Mouse (Mus musculus) CH12.LX (cell line): ENCODE results near the gene Ggt7. TPM values are rescaled to one million over a fixed set of nuclear protein-coding genes. Genes with fewer than 3 reads are reported as not detected.

Experiments
- DNase-seq: peaks from one replicate; pipeline ENCODE4 v3.0.0-alpha.2; 2013; ENCODE audit errors: extremely low read depth
- H3K27ac ChIP-seq: 2 replicates; pipeline ENCODE4 v1.5.1; 2012; ENCODE audit warnings: low read depth, mild to moderate bottlenecking, control low read depth, moderate library complexity; ENCODE audit not compliant: insufficient read depth
- H3K27me3 ChIP-seq: replicated peaks from 2 replicates; pipeline ENCODE3; 2012; ENCODE audit warnings: inconsistent platforms
- H3K36me3 ChIP-seq, 2 experiments: replicated peaks in 1 of 2; 2 replicates each; pipeline versions ENCODE3 to v1.6.1; 2012; ENCODE audit warnings: inconsistent platforms in 1 of 2, low read length in 1 of 2, mild to moderate bottlenecking in 1 of 2, mixed read lengths in 1 of 2, moderate library complexity in 1 of 2; ENCODE audit not compliant: control insufficient read depth in 1 of 2, insufficient read depth in 1 of 2
- H3K4me1 ChIP-seq, 2 experiments: 2 replicates each; pipeline ENCODE4 v1.6.1; 2012; ENCODE audit warnings: inconsistent platforms in 1 of 2, moderate library complexity in 1 of 2; ENCODE audit not compliant: insufficient read depth in 2 of 2, control insufficient read depth in 1 of 2
- H3K4me2 ChIP-seq: 2 replicates; pipeline ENCODE4 v1.6.1; 2012; ENCODE audit warnings: low read depth, mild to moderate bottlenecking, control low read depth; ENCODE audit not compliant: poor library complexity, insufficient read depth, severe bottlenecking
- H3K4me3 ChIP-seq, 3 experiments: fragments of 150-350 bp in 1 of 3; sonication (generic) in 1 of 3; replicated peaks in 1 of 3; 2 replicates each; pipeline versions ENCODE3 to v1.5.1; 2011 to 2012; ENCODE audit warnings: low read depth in 2 of 3, low read length in 2 of 3, mild to moderate bottlenecking in 2 of 3, moderate library complexity in 2 of 3, control low read depth in 1 of 3, improper control_type of control experiment in 1 of 3, inconsistent platforms in 1 of 3, mixed read lengths in 1 of 3; ENCODE audit not compliant: poor library complexity in 1 of 3
- H3K79me2 ChIP-seq: replicated peaks from 2 replicates; pipeline ENCODE4 v1.6.1; 2012; ENCODE audit warnings: mild to moderate bottlenecking, moderate library complexity; ENCODE audit not compliant: control insufficient read depth, poor library complexity, insufficient read depth, severe bottlenecking; ENCODE audit errors: extremely low read depth
- H3K9ac ChIP-seq: 2 replicates; pipeline ENCODE4 v1.6.1; 2012; ENCODE audit warnings: low read depth, mild to moderate bottlenecking, control low read depth, moderate library complexity; ENCODE audit not compliant: insufficient read depth
- H3K9me3 ChIP-seq: replicated peaks from 2 replicates; pipeline ENCODE3; 2012; ENCODE audit warnings: low read length, inconsistent platforms, mixed read lengths
- BHLHE40 ChIP-seq: IDR thresholded peaks from 2 replicates; pipeline ENCODE4 v1.6.1; 2011; ENCODE audit warnings: mild to moderate bottlenecking, low read depth, low read length, improper control_type of control experiment
- E2F4 ChIP-seq: IDR thresholded peaks from 2 replicates; pipeline ENCODE4 v1.6.1; 2011; ENCODE audit warnings: low read depth, low read length, improper control_type of control experiment; ENCODE audit not compliant: insufficient replicate concordance
- IRF4 ChIP-seq: IDR thresholded peaks from 2 replicates; pipeline ENCODE4 v1.6.1; 2014; ENCODE audit warnings: low read depth, mild to moderate bottlenecking, inconsistent platforms, low read length, improper control_type of control experiment
- JUND ChIP-seq: conservative IDR thresholded peaks from 2 replicates; pipeline ENCODE4 v1.6.1; 2011; ENCODE audit warnings: low read depth, low read length, improper control_type of control experiment
- KAT2A ChIP-seq: IDR thresholded peaks from 2 replicates; pipeline ENCODE4 v1.6.1; 2012; ENCODE audit warnings: low read length, improper control_type of control experiment, inconsistent platforms; ENCODE audit not compliant: insufficient replicate concordance
- MAX ChIP-seq: IDR thresholded peaks from 2 replicates; pipeline ENCODE4 v1.6.1; 2011; ENCODE audit warnings: low read length, improper control_type of control experiment
- MXI1 ChIP-seq: IDR thresholded peaks from 2 replicates; pipeline ENCODE4 v1.6.1; 2011; ENCODE audit warnings: mild to moderate bottlenecking, low read depth, low read length, improper control_type of control experiment
- MYC ChIP-seq: IDR thresholded peaks from 2 replicates; pipeline ENCODE4 v1.6.1; 2011; ENCODE audit warnings: low read depth, mild to moderate bottlenecking, improper control_type of control experiment, low read length
- NELFE ChIP-seq: IDR thresholded peaks from 2 replicates; pipeline ENCODE4 v1.6.1; 2011; ENCODE audit warnings: low read depth, low read length, improper control_type of control experiment
- NRF1 ChIP-seq: IDR thresholded peaks from 2 replicates; pipeline ENCODE4 v1.6.1; 2014; ENCODE audit warnings: low read depth, mild to moderate bottlenecking, inconsistent platforms, low read length, improper control_type of control experiment, moderate library complexity
- POLR2A ChIP-seq: IDR thresholded peaks from 2 replicates; pipeline ENCODE4 v1.6.1; 2011; ENCODE audit warnings: low read depth, mild to moderate bottlenecking, improper control_type of control experiment, low read length
- TBP ChIP-seq: conservative IDR thresholded peaks from 2 replicates; pipeline ENCODE4 v1.6.1; 2011; ENCODE audit warnings: low read depth, low read length, improper control_type of control experiment
- TCF12 ChIP-seq: IDR thresholded peaks from 2 replicates; pipeline ENCODE4 v1.6.1; 2014; ENCODE audit warnings: low read depth, mild to moderate bottlenecking, inconsistent platforms, low read length, improper control_type of control experiment
- UBTF ChIP-seq: IDR thresholded peaks from 2 replicates; pipeline ENCODE4 v1.6.1; 2012; ENCODE audit warnings: low read depth, mild to moderate bottlenecking, inconsistent platforms, low read length, improper control_type of control experiment, moderate library complexity
- USF1 ChIP-seq: IDR thresholded peaks from 2 replicates; pipeline ENCODE4 v1.6.1; 2014; ENCODE audit warnings: low read depth, mild to moderate bottlenecking, inconsistent platforms, low read length, improper control_type of control experiment
- USF2 ChIP-seq: conservative IDR thresholded peaks from 2 replicates; pipeline ENCODE4 v1.6.1; 2011; ENCODE audit warnings: low read depth, low read length, improper control_type of control experiment
- dilution Hi-C: fragments of 300-500 bp; cut with MboI; formaldehyde crosslinking; loops from 2 replicates; pipeline ENCODE4 v1.14.3; 2020; ENCODE audit warnings: low sequenced_read_pairs; ENCODE audit not compliant: extremely low pct_unique_long_range_greater_than_20kb, extremely low pct_ligation_motif_present
- in situ Hi-C: fragments of 300-500 bp; cut with MboI; formaldehyde crosslinking; loops from 3 replicates; pipeline ENCODE4 v1.14.3; 2019; ENCODE audit warnings: low sequenced_read_pairs, low pct_ligation_motif_present, low pct_unique_long_range_greater_than_20kb, mixed read lengths
- polyA plus RNA-seq: library from polyadenylated mRNA; unstranded; fragments of >175 nt; gene quantifications from 2 replicates; pipeline ENCODE4 v1.2.1, GENCODE M21; 2012; ENCODE audit warnings: low read depth; ENCODE audit not compliant: insufficient read length
- total RNA-seq, 2 experiments: library from RNA; depleted of rRNA; stranded (reverse); fragments of 300-350 nt in 1 of 2; fragments of >200 nt in 1 of 2; gene quantifications; 2 replicates each; pipeline ENCODE4 v1.2.3; 2012 to 2014

Ggt7 gene
- total and polyA plus RNA-seq, 3 experiments, result 1.7 to 16.5 (median 2.9) TPM

DNA sequence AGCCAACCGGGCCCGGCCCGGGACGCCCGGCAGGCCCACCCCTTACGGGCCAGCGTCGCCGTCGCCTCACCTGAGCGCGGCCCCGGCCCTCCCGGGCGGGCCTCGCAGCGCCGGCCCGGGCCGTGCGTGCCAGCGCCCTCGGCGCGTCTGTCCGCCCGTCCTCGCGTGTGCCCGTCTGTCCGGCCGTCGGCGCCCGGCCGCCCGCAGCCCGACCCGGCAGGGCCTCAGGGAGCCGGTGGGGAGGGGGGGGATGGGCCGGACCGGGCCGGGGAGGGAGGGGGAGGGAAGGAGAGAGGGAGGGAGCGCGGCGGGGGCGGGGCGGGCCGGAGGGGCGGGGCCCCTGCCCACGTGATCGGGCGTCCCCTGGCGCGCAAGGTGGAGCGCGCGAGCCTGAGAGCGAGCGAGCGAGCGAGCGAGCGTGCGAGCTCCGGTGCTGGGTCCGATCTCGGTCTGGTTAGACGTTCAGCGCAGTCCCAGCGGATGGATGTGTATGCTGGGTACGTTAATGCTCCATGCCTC is 44.4 kb downstream of the Ggt7 start, which contains the start of gene Ncoa6:
Gene Ncoa6 (minus strand): TSS at position 325 of the 519 bp plus-strand sequence.
- Histone ChIP-seq H3K36me3 (no peaks in the 10 kb centered on the region), H3K9ac (peak within 1 kb of the TSS; percentile 87), H3K79me2 (peaks cover 30% of the 10 kb centered on the region), H3K4me1 (peaks cover 0 to 18% of the 10 kb centered on the region in 2 experiments; a peak in 2 of 4 replicates), H3K9me3 (no peaks in the 10 kb centered on the region), H3K4me2 (peak within 1 kb of the TSS; percentile 88), H3K4me3 (peak within 1 kb of the TSS; percentile 82 to 92 (median 89)), H3K27me3 (no peaks in the 10 kb centered on the region), H3K27ac (0 out of 2 replicates have a peak within 1 kb of the TSS, but pooled peaks have one; percentile 12)
- in situ Hi-C loops (no loop called here), dilution Hi-C loops (no loop called here)
- TF ChIP-seq NELFE (peak; percentile 71), IRF4 (no peak; the same call in 1 of the 2 replicates), MXI1 (peak; percentile 80; the same call in 1 of the 2 replicates), POLR2A (peak; percentile 88), JUND (no peak), NRF1 (0 out of 2 replicates have a peak, but pooled peaks have one; percentile 30), BHLHE40 (peak; percentile 48; the same call in 1 of the 2 replicates), TBP (0 out of 2 replicates have a peak, but pooled peaks have one; percentile 66), TCF12 (peak; percentile 68), USF2 (peak; percentile 56), USF1 (peak; percentile 84), KAT2A (no peak), MYC (0 out of 2 replicates have a peak, but pooled peaks have one; percentile 22), MAX (0 out of 2 replicates have a peak, but pooled peaks have one; percentile 47)
- DNase-seq, result peak; percentile 73

GRCm38 (mm10) chr2:155472671-155473569 is 45.1 kb downstream of the Ggt7 start:
- no peaks in the 10 kb centered on the region for H3K36me3 ChIP-seq
- peak overlapping the region; percentile 78 for H3K4me2 ChIP-seq
- in situ Hi-C loops, result no loop called here
- peaks cover 30% of the 10 kb centered on the region for H3K79me2 ChIP-seq
- no peak for TF ChIP-seq E2F4
- TF ChIP-seq USF2, result no peak
- TF ChIP-seq UBTF, result 0 out of 2 replicates have a peak, but pooled peaks have one; percentile 76
- TF ChIP-seq, all 38 proteins: peak for 1
- dilution Hi-C loops, result no loop called here
- Histone ChIP-seq H3K4me1 (peaks cover 0 to 18% of the 10 kb centered on the region in 2 experiments; a peak in 2 of 4 replicates), H3K4me3 (peak overlapping the region; percentile 82 to 92 (median 89)), H3K9me3 (no peaks in the 10 kb centered on the region), H3K27me3 (no peaks in the 10 kb centered on the region), H3K9ac (peak overlapping the region; percentile 87), H3K27ac (no peak overlapping the region)
- peak; percentile 42 for DNase-seq
